Mouse (Mus musculus) small intestine, adult 2 months (tissue): ENCODE results near the gene Nfix. TPM values are rescaled to one million over a fixed set of nuclear protein-coding genes. Genes with fewer than 3 reads are reported as not detected.
A peak's percentile ranks its signal among the peaks of the same experiment; 100 is the strongest.

ENCODE experiments used
- H3K27ac ChIP-seq: fragments of 200-500 bp; 2 replicates; pipeline ENCODE4 v1.5.1; 2012; ENCODE audit warnings: low read depth, low read length, control low read depth, inconsistent platforms; ENCODE audit not compliant: insufficient read depth
- H3K27me3 ChIP-seq: fragments of 200-500 bp; 2 replicates; pipeline ENCODE4 v1.6.1; 2012; ENCODE audit warnings: mild to moderate bottlenecking, moderate library complexity, low read length, inconsistent platforms; ENCODE audit not compliant: control insufficient read depth, insufficient read depth
- H3K36me3 ChIP-seq: fragments of 200-500 bp; 2 replicates; pipeline ENCODE4 v1.6.1; 2012; ENCODE audit warnings: mild to moderate bottlenecking, low read length, control low read depth, inconsistent platforms; ENCODE audit not compliant: control insufficient read depth, insufficient read depth
- H3K4me1 ChIP-seq: fragments of 200-500 bp; 2 replicates; pipeline ENCODE4 v1.6.1; 2012; ENCODE audit warnings: low read length, inconsistent platforms, mixed read lengths; ENCODE audit not compliant: control insufficient read depth, insufficient read depth, insufficient read length
- H3K4me3 ChIP-seq: fragments of 200-500 bp; 2 replicates; pipeline ENCODE4 v1.5.1; 2012; ENCODE audit warnings: low read depth, mild to moderate bottlenecking, control low read depth, inconsistent platforms, low read length, moderate library complexity
- CTCF ChIP-seq: fragments of 200-500 bp; IDR thresholded peaks from 2 replicates; pipeline ENCODE4 v1.5.1; 2012; ENCODE audit warnings: low read depth, mild to moderate bottlenecking, control low read depth, inconsistent platforms, low read length, moderate library complexity, mixed read lengths; ENCODE audit not compliant: insufficient replicate concordance, insufficient read length; ENCODE audit errors: extremely low read depth
- POLR2A ChIP-seq: fragments of 200-500 bp; IDR thresholded peaks from 2 replicates; pipeline ENCODE4 v1.6.1; 2012; ENCODE audit warnings: low read depth, mild to moderate bottlenecking, control low read depth, inconsistent platforms, low read length, moderate library complexity
- WGBS: fragments of 180-500 bp; shearing (Covaris S2); methylation state at CpG from one replicate; pipeline ENCODE4 v1.1.7; 2018; 5-methylcytosine and 5-hydroxymethylcytosine counted together
- polyA plus RNA-seq: library from polyadenylated mRNA; depleted of rRNA; stranded (reverse); fragments of >200 nt; gene quantifications from 2 replicates; pipeline ENCODE4 v1.2.3, GENCODE M21; 2012

The Nfix gene
- polyA plus RNA-seq, 1 experiment: 26.1 TPM

DNA sequence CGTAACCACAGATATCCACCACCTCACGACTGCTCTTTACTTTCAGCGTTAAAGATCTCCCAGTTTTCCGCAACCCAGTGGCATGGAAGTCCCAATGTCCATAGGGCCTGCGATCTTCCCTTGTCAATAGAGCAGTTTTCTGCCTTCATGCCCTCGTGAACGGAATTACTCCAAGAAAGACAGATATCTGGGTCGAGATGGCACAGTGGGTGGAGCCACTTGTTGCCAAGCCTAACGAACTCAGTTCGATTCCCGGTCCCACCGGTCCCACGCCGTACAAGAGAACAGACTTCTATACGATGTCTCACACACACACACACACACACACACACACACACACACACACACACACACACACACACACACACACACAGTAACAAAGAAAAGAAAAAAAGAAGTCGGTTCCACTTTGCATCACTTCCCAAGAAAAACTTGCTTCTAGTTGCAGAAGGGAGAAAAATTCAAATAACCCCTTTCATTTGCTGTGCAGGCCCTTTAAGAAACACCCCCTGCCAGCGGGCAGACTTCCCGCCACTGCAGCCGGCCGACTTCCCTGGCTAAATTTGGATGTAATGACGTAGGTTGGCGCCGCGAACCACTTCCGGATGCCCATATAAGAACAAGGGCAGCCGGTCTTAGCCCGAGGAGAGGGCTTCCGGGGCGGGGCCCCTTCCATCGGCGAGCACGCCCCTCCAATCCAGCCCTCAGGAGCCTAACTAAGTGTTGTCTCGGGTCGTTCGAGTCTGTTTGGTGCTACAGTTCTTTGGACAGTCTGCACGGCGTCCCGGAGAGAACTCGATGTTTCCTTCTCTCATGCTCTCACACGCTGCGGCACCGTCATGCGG, 136.4 kb downstream of the Nfix start:
- H3K36me3 ChIP-seq: no peaks in the 10 kb centered on the region
- H3K4me1 ChIP-seq: peaks cover 6% of the 10 kb centered on the region; the same call in 1 of the 2 replicates
- WGBS: 2% methylated on average over 43 of the region's 43 CpGs
- no peaks in the 10 kb centered on the region for H3K27me3 ChIP-seq
- peak overlapping the region; percentile 95 for H3K4me3 ChIP-seq
- H3K27ac ChIP-seq: peak overlapping the region; percentile 98
- TF ChIP-seq CTCF: no peak
- peak; percentile 67; the same call in 1 of the 2 replicates for TF ChIP-seq POLR2A

DNA sequence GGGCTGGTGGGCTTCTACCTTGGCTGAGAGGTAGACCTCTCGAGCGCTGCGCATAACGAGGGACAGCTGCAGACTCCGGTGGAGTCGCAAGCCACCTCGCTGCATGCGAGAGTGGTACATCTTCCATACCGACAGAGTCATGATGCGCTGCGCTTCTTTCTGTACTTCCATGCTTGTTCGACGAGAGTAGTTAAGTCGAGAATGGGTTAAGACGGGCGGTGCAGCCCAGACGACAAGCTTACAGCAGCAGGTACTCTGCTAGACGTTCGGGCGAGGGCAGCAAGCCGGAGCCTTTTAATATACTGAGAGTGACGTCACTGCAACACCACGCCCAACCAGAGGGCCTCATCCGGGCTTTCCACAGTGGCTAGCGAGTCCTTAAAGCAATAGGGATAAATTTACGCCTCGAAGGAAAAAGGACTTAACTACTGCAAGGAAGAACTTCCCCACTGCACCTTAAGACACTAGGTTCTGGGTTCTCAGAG, 137.5 kb downstream of the Nfix start, which contains the start of gene Ier2:
Gene Ier2, minus strand, starts transcription at position 272 of the 485 bp plus-strand sequence.
- no peaks in the 10 kb centered on the region for H3K27me3 ChIP-seq
- WGBS: under 1% methylated on average over 27 of the region's 27 CpGs
- H3K36me3 ChIP-seq: no peaks in the 10 kb centered on the region
- TF ChIP-seq CTCF (no peak), POLR2A (peak; percentile 100)
- peak within 1 kb of the TSS; percentile 98 for H3K27ac ChIP-seq
- H3K4me3 ChIP-seq: peak within 1 kb of the TSS; percentile 95
- H3K4me1 ChIP-seq: peaks cover 10% of the 10 kb centered on the region; the same call in 1 of the 2 replicates

DNA sequence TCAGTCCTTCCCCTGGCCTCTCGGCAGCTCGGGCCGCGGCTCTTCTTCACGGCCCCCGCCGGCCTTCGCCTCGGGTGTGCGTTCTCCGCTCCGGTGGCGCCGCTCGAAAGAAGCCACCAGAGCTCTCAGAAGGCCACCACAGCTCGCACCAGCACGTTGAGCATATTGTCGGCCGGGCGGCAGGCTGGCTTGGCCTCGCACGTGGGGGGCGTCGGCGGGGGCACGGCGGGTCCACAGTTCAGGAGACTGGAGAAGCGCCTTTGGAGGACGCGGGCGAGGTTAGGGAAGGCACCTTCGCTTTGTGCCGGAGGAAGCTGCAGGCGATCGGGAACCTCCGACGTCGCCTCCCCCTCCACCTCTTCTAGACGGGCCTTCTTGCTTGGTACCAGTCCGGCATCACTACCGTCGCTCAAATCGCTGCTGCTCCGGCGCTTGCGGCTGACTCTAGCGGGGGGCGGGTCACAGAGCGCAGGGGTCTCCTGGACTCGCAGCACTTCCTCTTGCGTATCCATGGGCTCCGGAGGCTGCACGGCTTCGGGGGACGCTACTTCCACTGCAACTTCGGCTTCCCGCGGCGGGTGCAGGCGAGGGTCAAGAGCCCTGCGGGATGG, 138.1 kb downstream of the Nfix start:
- no peaks in the 10 kb centered on the region for H3K27me3 ChIP-seq
- peak overlapping the region; percentile 91 for H3K4me3 ChIP-seq
- no peaks in the 10 kb centered on the region for H3K36me3 ChIP-seq
- under 1% methylated on average over 61 of the region's 61 CpGs for WGBS
- peak overlapping the region; percentile 98 for H3K27ac ChIP-seq
- TF ChIP-seq CTCF (no peak), POLR2A (no peak)
- H3K4me1 ChIP-seq: peaks cover 10% of the 10 kb centered on the region; the same call in 1 of the 2 replicates

DNA sequence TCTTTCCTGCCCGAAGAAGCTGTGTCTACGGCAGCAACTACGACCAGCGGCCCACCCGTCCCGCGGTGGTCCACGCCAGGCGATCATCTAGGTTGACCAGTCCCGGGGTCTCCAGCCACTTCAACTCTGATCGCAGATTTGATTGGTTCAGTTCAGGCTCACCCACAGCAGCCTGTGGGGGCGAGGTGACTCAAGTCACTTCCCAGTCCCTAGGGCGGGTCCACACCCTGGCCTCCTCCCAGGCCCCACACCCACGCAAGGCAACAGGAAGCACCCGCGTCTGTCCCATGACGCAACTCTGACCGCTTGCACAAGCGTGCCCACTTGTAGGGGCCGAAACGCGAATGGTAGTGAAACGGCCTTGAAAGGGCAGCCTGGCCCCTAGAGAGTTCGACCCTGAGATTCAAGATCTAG, 138.7 kb downstream of the Nfix start:
- WGBS: under 1% methylated on average over 24 of the region's 24 CpGs
- H3K4me1 ChIP-seq: peaks cover 12% of the 10 kb centered on the region; the same call in 1 of the 2 replicates
- no peaks in the 10 kb centered on the region for H3K36me3 ChIP-seq

DNA sequence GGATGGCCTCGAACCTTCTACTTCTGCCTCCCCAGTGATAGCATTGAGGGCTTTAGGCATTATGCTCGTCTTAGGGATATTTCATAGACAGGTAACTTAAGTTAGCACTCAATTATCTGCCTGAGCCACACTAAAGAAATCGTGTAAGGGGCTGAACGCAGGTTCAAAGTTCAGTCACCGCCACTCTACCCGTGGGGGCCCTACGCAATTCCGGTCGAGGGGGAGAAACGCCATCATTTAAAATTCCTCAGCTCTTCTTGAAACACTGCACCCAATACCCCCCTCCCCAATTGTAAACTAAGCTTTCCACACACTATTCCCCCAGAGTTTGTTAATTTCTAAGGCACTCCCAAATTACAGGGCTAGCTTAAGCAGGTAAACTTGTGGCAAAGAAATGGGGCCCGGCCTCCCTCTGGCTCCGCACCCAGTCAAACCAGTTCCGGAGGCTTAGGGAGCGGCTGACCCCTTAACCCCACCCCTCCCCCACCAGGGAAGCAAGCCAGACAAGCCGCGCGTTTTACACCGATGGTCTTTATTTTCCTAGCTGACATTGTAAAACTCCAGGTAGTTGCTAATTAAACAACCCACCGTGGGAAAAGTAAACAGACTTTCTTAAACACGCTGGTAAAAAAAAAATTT, 139.2 kb downstream of the Nfix start:
- Histone ChIP-seq H3K27me3 (no peaks in the 10 kb centered on the region), H3K27ac (peak overlapping the region; percentile 98), H3K4me1 (peaks cover 17% of the 10 kb centered on the region), H3K4me3 (peak overlapping the region; percentile 91), H3K36me3 (no peaks in the 10 kb centered on the region)
- TF ChIP-seq CTCF (no peak), POLR2A (no peak; the same call in 1 of the 2 replicates)
- WGBS: 2% methylated on average over 20 of the region's 20 CpGs

More for the DNA sequence above, 138.7 kb downstream of the Nfix start:
- peak overlapping the region; percentile 91 for H3K4me3 ChIP-seq
- peak overlapping the region; percentile 98 for H3K27ac ChIP-seq
- no peaks in the 10 kb centered on the region for H3K27me3 ChIP-seq
- TF ChIP-seq CTCF (no peak), POLR2A (peak; percentile 68)

DNA sequence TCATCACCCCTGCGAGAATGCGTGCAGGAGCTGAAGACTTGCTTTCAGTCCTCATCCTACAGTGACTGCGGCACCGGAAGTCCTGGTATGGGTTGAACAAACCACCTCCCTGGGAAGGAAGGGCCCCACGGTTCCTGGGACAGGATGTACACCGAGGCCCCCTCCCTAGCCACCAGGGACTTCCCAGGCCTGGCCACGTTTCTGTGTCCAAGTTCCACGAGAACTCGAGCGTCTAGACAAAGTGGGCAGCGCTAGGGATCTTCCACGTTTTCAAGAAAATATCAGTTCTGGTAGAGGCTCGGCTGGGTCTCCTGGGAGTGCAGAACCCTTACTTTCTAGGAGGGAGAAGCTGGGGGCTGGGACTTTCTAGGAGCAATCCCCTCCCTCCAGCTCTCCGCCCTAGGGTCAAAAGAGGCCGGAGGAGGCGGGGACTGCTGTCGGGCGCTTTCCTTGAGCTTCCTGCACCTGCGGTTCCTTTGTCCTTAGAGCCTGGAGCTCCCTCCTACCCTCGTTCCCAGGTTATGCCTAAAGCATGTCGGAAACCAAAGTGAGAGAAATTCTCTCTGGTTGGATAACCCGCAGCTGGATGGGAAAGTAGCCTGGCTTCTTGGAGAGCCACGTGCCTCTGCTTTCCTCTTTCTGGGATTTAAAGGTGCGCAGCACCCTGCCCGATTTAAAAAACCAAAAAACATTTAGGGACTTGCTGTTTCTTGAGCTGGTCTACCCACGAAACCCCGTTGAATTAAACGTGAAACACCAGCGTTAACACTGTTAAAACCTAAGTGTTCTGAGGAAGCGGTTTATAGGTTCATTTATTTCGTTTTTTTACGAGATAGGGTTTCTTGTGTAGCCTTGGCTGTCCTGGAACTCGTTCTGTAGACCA, 140.0 kb downstream of the Nfix start:
- peak; percentile 48 for TF ChIP-seq POLR2A
- no peak for TF ChIP-seq CTCF
- Histone ChIP-seq H3K27ac (peak overlapping the region; percentile 98), H3K4me1 (peaks cover 15% of the 10 kb centered on the region), H3K36me3 (no peaks in the 10 kb centered on the region), H3K27me3 (no peaks in the 10 kb centered on the region), H3K4me3 (peak overlapping the region; percentile 91)
- 3% methylated on average over 33 of the region's 33 CpGs for WGBS
